Mouse (Mus musculus): ENCODE results near the gene Gm39566.

The Gm39566 gene

GRCm38 (mm10) chr11:69833554-69833953 lies 18.5 kb upstream of the Gm39566 start:
- no peak for DNase-seq

GRCm38 (mm10) chr11:69828832-69829231 lies 13.7 kb upstream of the Gm39566 start:
- peak; percentile 34 for DNase-seq

GRCm38 (mm10) chr11:69823456-69823855 lies 8.4 kb upstream of the Gm39566 start:
- DNase-seq = peak; percentile 36

- no peak for DNase-seq
These were observed 7.0 kb upstream of the Gm39566 start, which contains the start of gene Spem1 for GRCm38 (mm10) chr11:69822080-69822479. Spem1 (minus strand) TSS chr11:69822180.

GRCm38 (mm10) chr11:69818871-69819270 lies 3.8 kb upstream of the Gm39566 start:
- DNase-seq = no peak

- DNase-seq = no peak
These were observed 3.3 kb upstream of the Gm39566 start, which contains the start of gene Spem2 for GRCm38 (mm10) chr11:69818365-69818764. Spem2 (minus strand) TSS chr11:69818465.

GRCm38 (mm10) chr11:69816520-69816919 lies 1.4 kb upstream of the Gm39566 start:
- no peak for DNase-seq

GRCm38 (mm10) chr11:69810280-69810679 lies 4.8 kb downstream of the Gm39566 start:
- no peak for DNase-seq

GRCm38 (mm10) chr11:69807641-69808040 lies 7.5 kb downstream of the Gm39566 start:
- DNase-seq = no peak

GRCm38 (mm10) chr11:69806378-69806777 lies 8.7 kb downstream of the Gm39566 start:
- no peak for DNase-seq

- no peak for DNase-seq
These were observed 9.9 kb downstream of the Gm39566 start, which contains the start of gene Tmem102 for GRCm38 (mm10) chr11:69804972-69805909. Tmem102 (minus strand) TSS chr11:69805624.

- no peak for DNase-seq
These were observed 10.5 kb downstream of the Gm39566 start for GRCm38 (mm10) chr11:69804652-69804940.

- DNase-seq = no peak
These were observed 11.1 kb downstream of the Gm39566 start for GRCm38 (mm10) chr11:69803786-69804651.

- no peak for DNase-seq
These were observed 11.8 kb downstream of the Gm39566 start for GRCm38 (mm10) chr11:69803328-69803727.

- no peak for DNase-seq
These were observed 12.4 kb downstream of the Gm39566 start for GRCm38 (mm10) chr11:69802648-69803105.

- no peak for DNase-seq
These were observed 13.6 kb downstream of the Gm39566 start, which contains the start of gene Fgf11 for GRCm38 (mm10) chr11:69801379-69801977. Fgf11 (minus strand) TSS chr11:69801857.

- no peak for DNase-seq
These were observed 14.5 kb downstream of the Gm39566 start for GRCm38 (mm10) chr11:69800392-69801197.

- DNase-seq = no peak
These were observed 15.0 kb downstream of the Gm39566 start for GRCm38 (mm10) chr11:69800138-69800391.

GRCm38 (mm10) chr11:69799394-69800137 lies 15.5 kb downstream of the Gm39566 start:
- DNase-seq = no peak

- no peak for DNase-seq
These were observed 17.2 kb downstream of the Gm39566 start for GRCm38 (mm10) chr11:69797924-69798323.

- no peak for DNase-seq
These were observed 19.1 kb downstream of the Gm39566 start for GRCm38 (mm10) chr11:69795983-69796435.
